Mouse (Mus musculus) midbrain, embryonic 13.5 days (tissue): Measurements from ENCODE around the gene Six1. TPM values are rescaled to one million over a fixed set of nuclear protein-coding genes. Genes with fewer than 3 reads are reported as not detected.
"Not testable (repeated sequence)": the region's sequence is repeated elsewhere in the genome, so short reads cannot be mapped to it uniquely, and the experiment has no call there.

Source experiments
- ATAC-seq: fragments of 200-750 bp; cut with Nextera tagmentation; 2 replicates; pipeline ENCODE4 v1.8.0; 2017; ENCODE audit warnings: mild to moderate bottlenecking, moderate TSS enrichment, moderate library complexity
- H3K27ac ChIP-seq: fragments of 300-500 bp; sonication (generic); 2 replicates; pipeline ENCODE4 v1.5.1; 2015; ENCODE audit warnings: inconsistent platforms, mild to moderate bottlenecking, moderate library complexity
- H3K27me3 ChIP-seq: fragments of 300-500 bp; sonication (generic); 2 replicates; pipeline ENCODE4 v1.6.1; 2015; ENCODE audit warnings: mild to moderate bottlenecking, inconsistent platforms
- H3K36me3 ChIP-seq: fragments of 300-500 bp; sonication (generic); 2 replicates; pipeline ENCODE4 v1.6.1; 2015; ENCODE audit warnings: mild to moderate bottlenecking, inconsistent platforms
- H3K4me1 ChIP-seq: fragments of 300-500 bp; sonication (generic); replicated peaks from 2 replicates; pipeline ENCODE4 v1.6.1; 2015; ENCODE audit warnings: inconsistent platforms
- H3K4me2 ChIP-seq: fragments of 300-500 bp; sonication (generic); replicated peaks from 2 replicates; pipeline ENCODE4 v1.6.1; 2015; ENCODE audit warnings: moderate library complexity, mild to moderate bottlenecking, inconsistent platforms
- H3K4me3 ChIP-seq: fragments of 300-500 bp; sonication (generic); replicated peaks from 2 replicates; pipeline ENCODE4 v1.5.1; 2015; ENCODE audit warnings: mild to moderate bottlenecking, inconsistent platforms
- H3K9ac ChIP-seq: fragments of 300-500 bp; sonication (generic); replicated peaks from 2 replicates; pipeline ENCODE4 v1.6.1; 2015; ENCODE audit warnings: mild to moderate bottlenecking, inconsistent platforms
- H3K9me3 ChIP-seq: fragments of 300-500 bp; sonication (generic); 2 replicates; pipeline ENCODE4 v1.6.1; 2016; ENCODE audit warnings: mild to moderate bottlenecking, inconsistent platforms
- WGBS: fragments of 180-500 bp; shearing (Covaris S2); methylation state at CpG from one replicate; pipeline ENCODE4 v1.1.7; 2015; 5-methylcytosine and 5-hydroxymethylcytosine counted together
- polyA plus RNA-seq: library from polyadenylated mRNA; unstranded; fragments of >200 nt; fragmentation: Nextera tagmentation; extraction: Ambion mirVana; gene quantifications from 2 replicates; pipeline ENCODE4 v1.2.1, GENCODE M21; 2015

Six1 gene
- 0.64 and 0.70 TPM in 2 replicates for polyA plus RNA-seq

- Histone ChIP-seq H3K9ac (peak within 1 kb of the TSS; percentile 36; the same call in 1 of the 2 replicates), H3K27me3 (peaks cover 98% of the 10 kb centered on the region), H3K4me1 (peaks cover 12% of the 10 kb centered on the region), H3K4me3 (peak within 1 kb of the TSS; percentile 39), H3K9me3 (no peaks in the 10 kb centered on the region), H3K36me3 (no peaks in the 10 kb centered on the region), H3K27ac (no peak within 1 kb of the TSS), H3K4me2 (peak within 1 kb of the TSS; percentile 55)
- under 1% methylated on average over 42 of the region's 42 CpGs for WGBS
- ATAC-seq: peak; percentile 73
Observed at GRCm38 (mm10) chr12:73053668-73054241, at the start of gene Six1. Gene Six1 (minus strand): TSS chr12:73053887.

- H3K4me2 ChIP-seq: no peak overlapping the region
- H3K4me3 ChIP-seq: no peak overlapping the region
- H3K36me3 ChIP-seq: peaks cover 9% of the 10 kb centered on the region
- no peak for ATAC-seq
- no peak overlapping the region for H3K9ac ChIP-seq
- no peak overlapping the region for H3K27ac ChIP-seq
- 92% methylated on average over 4 of the region's 4 CpGs for WGBS
- H3K9me3 ChIP-seq: peaks cover 4% of the 10 kb centered on the region; the same call in 1 of the 2 replicates
- H3K4me1 ChIP-seq: no peaks in the 10 kb centered on the region
- H3K27me3 ChIP-seq: no peaks in the 10 kb centered on the region
Observed at GRCm38 (mm10) chr12:73098593-73098992, 44.9 kb upstream of the Six1 start.

GRCm38 (mm10) chr12:73096177-73096576 lies 42.5 kb upstream of the Six1 start:
- 90% methylated on average over 5 of the region's 5 CpGs for WGBS
- ATAC-seq, H3K9me3 ChIP-seq, H3K4me2 ChIP-seq, H3K27ac ChIP-seq, H3K36me3 ChIP-seq, H3K4me1 ChIP-seq, H3K9ac ChIP-seq, H3K4me3 ChIP-seq, H3K27me3 ChIP-seq: not testable (repeated sequence)

GRCm38 (mm10) chr12:73094605-73095004 lies 40.9 kb upstream of the Six1 start:
- H3K27ac ChIP-seq: no peak overlapping the region
- ATAC-seq: no peak
- H3K27me3 ChIP-seq: no peaks in the 10 kb centered on the region
- H3K4me3 ChIP-seq: no peak overlapping the region
- no peak overlapping the region for H3K9ac ChIP-seq
- H3K4me1 ChIP-seq: no peaks in the 10 kb centered on the region
- H3K36me3 ChIP-seq: no peaks in the 10 kb centered on the region
- H3K4me2 ChIP-seq: no peak overlapping the region
- 25% methylated on average over 2 of the region's 2 CpGs for WGBS
- H3K9me3 ChIP-seq: no peaks in the 10 kb centered on the region

- H3K4me2 ChIP-seq: no peak overlapping the region
- no peaks in the 10 kb centered on the region for H3K36me3 ChIP-seq
- H3K9me3 ChIP-seq: no peaks in the 10 kb centered on the region
- H3K4me1 ChIP-seq: no peaks in the 10 kb centered on the region
- H3K27me3 ChIP-seq: no peaks in the 10 kb centered on the region
- H3K27ac ChIP-seq: no peak overlapping the region
- H3K9ac ChIP-seq: no peak overlapping the region
- ATAC-seq: no peak
- 83% methylated on average over 2 of the region's 2 CpGs for WGBS
- no peak overlapping the region for H3K4me3 ChIP-seq
Observed at GRCm38 (mm10) chr12:73094189-73094588, 40.5 kb upstream of the Six1 start.

- 79% methylated on average over 7 of the region's 7 CpGs for WGBS
- no peaks in the 10 kb centered on the region for H3K27me3 ChIP-seq
- ATAC-seq: no peak
Observed at GRCm38 (mm10) chr12:73090672-73091335, 37.1 kb upstream of the Six1 start.

GRCm38 (mm10) chr12:73088911-73089310 lies 35.2 kb upstream of the Six1 start:
- no peaks in the 10 kb centered on the region for H3K4me1 ChIP-seq
- no peak for ATAC-seq
- no peak overlapping the region for H3K27ac ChIP-seq
- no peak overlapping the region for H3K4me3 ChIP-seq
- no peaks in the 10 kb centered on the region for H3K36me3 ChIP-seq
- no peaks in the 10 kb centered on the region for H3K27me3 ChIP-seq
- no peak overlapping the region for H3K9ac ChIP-seq
- H3K4me2 ChIP-seq: no peak overlapping the region
- H3K9me3 ChIP-seq: no peaks in the 10 kb centered on the region
- WGBS: 71% methylated on average over 4 of the region's 5 CpGs

More at GRCm38 (mm10) chr12:73090672-73091335, 37.1 kb upstream of the Six1 start:
- Histone ChIP-seq H3K36me3 (no peaks in the 10 kb centered on the region), H3K4me3 (no peak overlapping the region), H3K9ac (no peak overlapping the region), H3K27ac (no peak overlapping the region), H3K4me2 (no peak overlapping the region), H3K4me1 (no peaks in the 10 kb centered on the region), H3K9me3 (no peaks in the 10 kb centered on the region)

- Histone ChIP-seq H3K9ac (no peak overlapping the region), H3K4me3 (no peak overlapping the region), H3K4me2 (no peak overlapping the region), H3K9me3 (no peaks in the 10 kb centered on the region), H3K27me3 (no peaks in the 10 kb centered on the region), H3K27ac (no peak overlapping the region), H3K4me1 (no peaks in the 10 kb centered on the region), H3K36me3 (no peaks in the 10 kb centered on the region)
- ATAC-seq: no peak
- 75% methylated on average over 5 of the region's 5 CpGs for WGBS
Observed at GRCm38 (mm10) chr12:73088500-73088899, 34.8 kb upstream of the Six1 start.

- Histone ChIP-seq H3K9me3 (no peaks in the 10 kb centered on the region), H3K4me1 (no peaks in the 10 kb centered on the region), H3K27ac (no peak overlapping the region), H3K9ac (no peak overlapping the region), H3K4me3 (no peak overlapping the region), H3K36me3 (no peaks in the 10 kb centered on the region), H3K27me3 (no peaks in the 10 kb centered on the region), H3K4me2 (no peak overlapping the region)
- no peak for ATAC-seq
- 89% methylated on average over 7 of the region's 7 CpGs for WGBS
Observed at GRCm38 (mm10) chr12:73087086-73087485, 33.4 kb upstream of the Six1 start.

- Histone ChIP-seq H3K4me1 (no peaks in the 10 kb centered on the region), H3K27me3 (no peaks in the 10 kb centered on the region), H3K9ac (no peak overlapping the region), H3K36me3 (no peaks in the 10 kb centered on the region), H3K9me3 (no peaks in the 10 kb centered on the region), H3K4me2 (no peak overlapping the region), H3K4me3 (no peak overlapping the region), H3K27ac (no peak overlapping the region)
- no peak for ATAC-seq
- WGBS: 17% methylated on average over 11 of the region's 11 CpGs
Observed at GRCm38 (mm10) chr12:73085739-73086630, 32.3 kb upstream of the Six1 start.

- 88% methylated on average over 4 of the region's 4 CpGs for WGBS
- no peak for ATAC-seq
- H3K36me3 ChIP-seq: no peaks in the 10 kb centered on the region
- H3K9ac ChIP-seq: no peak overlapping the region
- no peaks in the 10 kb centered on the region for H3K4me1 ChIP-seq
- no peak overlapping the region for H3K4me3 ChIP-seq
- H3K27ac ChIP-seq: no peak overlapping the region
- H3K4me2 ChIP-seq: no peak overlapping the region
- H3K27me3 ChIP-seq: no peaks in the 10 kb centered on the region
- H3K9me3 ChIP-seq: no peaks in the 10 kb centered on the region
Observed at GRCm38 (mm10) chr12:73083773-73084172, 30.1 kb upstream of the Six1 start.

- not testable (repeated sequence) for H3K36me3 ChIP-seq
- WGBS: 91% methylated on average over 4 of the region's 4 CpGs
Observed at GRCm38 (mm10) chr12:73081828-73082227, 28.1 kb upstream of the Six1 start.

More at GRCm38 (mm10) chr12:73081828-73082227, 28.1 kb upstream of the Six1 start:
- not testable (repeated sequence) for H3K9me3 ChIP-seq, ATAC-seq, H3K27me3 ChIP-seq, H3K4me1 ChIP-seq, H3K9ac ChIP-seq, H3K27ac ChIP-seq, H3K4me3 ChIP-seq, H3K4me2 ChIP-seq
